Mouse (Mus musculus): ENCODE results near the gene Cldn22.

- TF ChIP-seq POLR2AphosphoS5 (IDR thresholded peaks at IDR 0.05; ENCODE audit: insufficient replicate concordance, low read depth, low read length) (no peak), CTCF (IDR thresholded peaks at IDR 0.05; ENCODE audit: low read depth, low read length) (no peak), GATA1 (IDR thresholded peaks at IDR 0.05; ENCODE audit: borderline replicate concordance, low read length) (no peak)
These were observed 24.8 kb upstream of the Cldn22 start for GRCm38 (mm10) chr8:47799438-47799837.

Measured in G1E (cell line).